ENCODE assay signal across 26 mouse cellular contexts in the genomic region with DNA sequence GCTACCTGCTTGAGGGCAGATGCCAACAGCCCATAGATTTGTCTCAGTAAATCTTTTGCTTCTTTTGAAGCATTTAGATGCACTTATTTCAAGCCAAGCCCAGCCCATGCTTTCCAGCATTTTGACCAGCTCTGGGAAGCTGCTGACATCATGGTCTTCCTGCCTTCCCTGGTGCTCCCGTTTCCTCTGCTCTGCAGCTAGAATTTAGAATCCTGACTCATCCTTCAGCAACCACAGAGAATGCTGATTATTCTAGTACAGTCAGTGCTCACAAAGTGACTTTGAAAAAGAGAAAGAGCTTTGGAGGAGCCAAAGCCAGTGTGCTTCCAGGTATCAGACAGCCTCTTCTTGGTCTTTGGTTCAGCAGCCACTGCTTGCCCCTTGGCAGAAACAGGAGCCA. TPM values are rescaled to one million over a fixed set of nuclear protein-coding genes. Genes with fewer than 3 reads are reported as not detected.
DNase-seq lines count a peak whose midpoint lies in the region; TF ChIP-seq lines count a peak whose summit lies in the region.
"Had no signal": no experiment of that assay in that cellular context is flagged by ENCODE, and none has a peak within 500 bp of the region (broad histone marks: within the 10 kb centered on the region; RNA-seq: fewer than 3 reads in every experiment).

No protein-coding gene starts in this region.

- no peak overlapping the region for H3K4me3 ChIP-seq in layer of hippocampus, adult 2 months
- H3K4me3 ChIP-seq: embryonic facial prominence, embryonic 13.5 days; forebrain, embryonic 13.5 days; heart, embryonic 15.5 days; liver, embryonic 13.5 days; neural tube, embryonic 15.5 days; stomach, embryonic 15.5 days had no signal

- DNase-seq in adrenal gland, adult (ENCODE audit: inconsistent age in 2 of 2, low spot score in 1 of 2): peak; percentile 55 to 59
- DNase-seq in adrenal gland, postnatal 25 days: no peak
- DNase-seq in layer of hippocampus, adult 2 months (ENCODE audit: low spot score in 2 of 2): no peak
- no peak for DNase-seq in layer of hippocampus, postnatal 10 days (ENCODE audit: low spot score in 2 of 2)
- peak; percentile 17 for DNase-seq in right cerebral cortex, postnatal 25 days
- DNase-seq in right cerebral cortex, postnatal 10 days (ENCODE audit: low spot score in 2 of 2): no peak
- DNase-seq in telencephalon, adult 2 months (ENCODE audit: low read depth, low spot score): peak; percentile 51
- DNase-seq in lung, postnatal 36 days: no peak
- DNase-seq: adrenal gland, postnatal 14 days; cerebellum, adult 11 months; cerebellum, postnatal 14 days; embryo, embryonic 11 days; heart, postnatal 36 days; kidney, postnatal 4 days; layer of hippocampus, adult 9-11 months; liver, embryonic 13.5 days; lung, embryonic 14.5 days; lung, postnatal 4 days; thymus, adult 18-20 months; thymus, postnatal 36 days had no signal

- peak overlapping the region; percentile 39; the same call in 1 of the 2 replicates for H3K27ac ChIP-seq in layer of hippocampus, adult 2 months
- H3K27ac ChIP-seq: embryonic facial prominence, embryonic 13.5 days; forebrain, embryonic 13.5 days; heart, embryonic 15.5 days; hindbrain, embryonic 14.5 days; liver, embryonic 13.5 days; neural tube, embryonic 15.5 days; stomach, embryonic 15.5 days had no signal

- no peak for TF ChIP-seq CTCF in layer of hippocampus, adult 2 months (conservative IDR thresholded peaks at IDR 0.05)

RNA-seq across cellular contexts. Expression of a gene that starts 6.2 kb away (rescaled TPM):
- 346 and 405 TPM in 2 replicates for total RNA-seq in adrenal gland, postnatal 25 days (2021)
- total RNA-seq in layer of hippocampus, adult 2 months (2021): 100 to 1,000 TPM; 255 to 275 TPM
- 100 to 1,000 TPM; 248 to 265 TPM for total RNA-seq in layer of hippocampus, postnatal 10 days (2021)

RNA-seq across cellular contexts. Expression of a gene that starts 18.5 kb away (rescaled TPM):
- total RNA-seq in adrenal gland, postnatal 25 days (2021): 24.8 and 36.1 TPM in 2 replicates
- total RNA-seq in layer of hippocampus, adult 2 months (2021): 10 to 100 TPM; 25.1 to 29.3 TPM
- 10 to 100 TPM; 28.4 to 35.1 TPM for total RNA-seq in layer of hippocampus, postnatal 10 days (2021)

RNA-seq across cellular contexts. Expression of a gene that starts 21.5 kb away (rescaled TPM):
- 5.1 and 6.2 TPM in 2 replicates for total RNA-seq in adrenal gland, postnatal 25 days (2021)
- total RNA-seq in layer of hippocampus, adult 2 months (2021): 1 to 10 TPM; 3.7 to 4.4 TPM
- 1 to 10 TPM; 2.7 to 4.4 TPM for total RNA-seq in layer of hippocampus, postnatal 10 days (2021)

RNA-seq across cellular contexts. Expression of a gene that starts 30.5 kb away (rescaled TPM):
- total RNA-seq in adrenal gland, postnatal 25 days (2021): 103 and 108 TPM in 2 replicates
- 100 to 1,000 TPM; 258 to 266 TPM for total RNA-seq in layer of hippocampus, adult 2 months (2021)
- total RNA-seq in layer of hippocampus, postnatal 10 days (2021): 100 to 1,000 TPM; 185 to 187 TPM

RNA-seq across cellular contexts. Expression of a gene that starts 45.1 kb away (rescaled TPM):
- 21.8 and 34.9 TPM in 2 replicates for total RNA-seq in adrenal gland, postnatal 25 days (2021)
- 10 to 100 TPM; 10.7 to 15.5 TPM for total RNA-seq in layer of hippocampus, adult 2 months (2021)
- 10 to 100 TPM; 19.3 to 21.2 TPM for total RNA-seq in layer of hippocampus, postnatal 10 days (2021)

Comparison
In these comparisons a context has a peak if more than half of its experiments do, and no peak if none do; other contexts are left out.
1. DNase-seq: peak in adrenal gland, adult (2 of 2), right cerebral cortex, postnatal 25 days (single experiment) and telencephalon, adult 2 months (single experiment); none in adrenal gland, postnatal 25 days (single experiment), layer of hippocampus, adult 2 months (0 of 2), layer of hippocampus, postnatal 10 days (0 of 2), right cerebral cortex, postnatal 10 days (0 of 2) and lung, postnatal 36 days (single experiment).